Mouse (Mus musculus): ENCODE measurements around the gene Ccdc24. TPM values are rescaled to one million over a fixed set of nuclear protein-coding genes. Genes with fewer than 3 reads are reported as not detected.

Gene Ccdc24
- total RNA-seq (2023): not detected

DNA sequence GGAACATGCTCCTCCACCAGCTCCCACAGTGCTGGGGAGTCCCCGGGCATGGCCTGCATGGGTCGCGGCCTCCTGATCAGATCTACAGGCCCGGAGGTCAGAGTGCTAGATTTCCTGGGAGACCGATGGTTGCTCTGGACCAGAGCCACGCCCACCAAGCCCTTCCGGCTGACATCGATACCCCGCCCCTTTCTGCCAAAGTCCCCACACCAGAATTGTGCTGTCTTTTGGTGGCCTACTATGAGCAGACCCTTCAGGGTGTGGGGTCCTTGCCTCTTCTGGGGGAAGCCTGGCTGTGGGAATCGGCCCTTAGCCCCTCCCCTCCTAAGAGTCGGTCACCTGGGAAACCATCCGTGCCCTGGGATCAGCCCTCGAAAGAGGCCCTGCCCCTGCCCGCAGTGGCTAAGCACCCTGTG, at the start of gene Ccdc24:
Gene Ccdc24 (minus strand): TSS at position 87 of the 416 bp plus-strand sequence.

DNA sequence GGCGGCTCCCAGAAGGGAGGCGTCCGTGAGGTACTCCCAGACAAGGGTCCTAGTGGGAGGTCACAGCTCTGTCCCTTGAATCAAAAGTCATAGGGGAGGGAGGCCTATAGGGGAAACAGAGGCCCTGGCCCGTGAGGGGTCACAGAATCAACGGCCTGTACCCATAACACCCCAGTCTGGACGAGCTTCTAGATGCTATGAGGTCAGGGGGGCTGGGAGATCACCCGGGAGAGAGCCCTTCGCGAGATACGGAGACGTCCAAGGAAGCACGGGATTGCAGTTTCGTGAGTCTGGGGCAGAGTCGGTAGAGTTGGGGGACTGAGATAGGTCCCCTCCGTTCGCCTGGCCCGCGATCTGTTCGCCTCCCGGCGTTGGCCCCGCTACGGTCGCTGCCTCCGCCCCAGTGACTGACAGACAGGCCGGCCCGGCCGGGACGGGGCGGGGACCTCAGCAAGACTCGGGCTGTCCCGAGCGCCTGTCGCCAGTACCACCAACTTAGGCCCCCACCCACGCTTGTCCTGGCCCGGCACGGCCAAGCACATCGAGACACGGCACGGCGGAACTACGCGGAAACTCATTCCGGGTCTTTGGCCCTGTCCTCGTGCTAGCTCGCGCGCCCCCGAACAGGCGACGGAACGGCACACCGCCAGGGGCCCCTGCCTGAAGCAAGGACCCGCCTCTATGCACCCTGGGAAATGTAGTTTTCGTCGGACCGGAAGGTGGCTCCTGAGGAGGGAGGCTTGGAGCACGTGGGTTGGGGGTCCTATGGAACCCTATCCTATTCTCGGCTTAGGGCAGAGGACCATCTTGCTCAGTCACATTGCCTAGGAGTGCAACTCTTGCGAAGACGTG, 42.5 kb upstream of the Ccdc24 start, which contains the start of gene Ipo13:
Gene Ipo13 (minus strand): TSS at position 409 of the 852 bp plus-strand sequence.

DNA sequence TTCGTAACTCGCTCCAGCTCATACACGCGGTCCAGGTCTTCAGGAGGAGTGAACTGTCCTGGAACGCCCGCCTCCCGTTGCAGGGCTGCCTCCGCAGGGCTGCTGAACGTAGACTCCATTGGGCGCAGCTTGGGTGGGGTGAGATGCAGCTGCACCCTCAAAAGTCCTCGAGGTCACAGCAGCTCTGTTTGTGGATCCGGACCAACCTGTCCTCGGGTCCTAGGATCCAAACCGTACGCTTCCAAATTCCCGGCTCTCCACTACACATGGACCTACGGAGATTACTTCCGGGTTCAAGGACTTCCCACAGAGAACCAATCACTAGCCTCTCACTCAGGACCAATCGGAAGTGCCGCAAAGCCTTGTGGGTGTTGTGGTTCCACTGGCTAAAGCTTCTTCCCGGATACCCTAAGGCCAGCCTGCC, 19.4 kb upstream of the Ccdc24 start, which contains the start of gene Dph2:
Gene Dph2 (minus strand): TSS at position 295 of the 424 bp plus-strand sequence.

DNA sequence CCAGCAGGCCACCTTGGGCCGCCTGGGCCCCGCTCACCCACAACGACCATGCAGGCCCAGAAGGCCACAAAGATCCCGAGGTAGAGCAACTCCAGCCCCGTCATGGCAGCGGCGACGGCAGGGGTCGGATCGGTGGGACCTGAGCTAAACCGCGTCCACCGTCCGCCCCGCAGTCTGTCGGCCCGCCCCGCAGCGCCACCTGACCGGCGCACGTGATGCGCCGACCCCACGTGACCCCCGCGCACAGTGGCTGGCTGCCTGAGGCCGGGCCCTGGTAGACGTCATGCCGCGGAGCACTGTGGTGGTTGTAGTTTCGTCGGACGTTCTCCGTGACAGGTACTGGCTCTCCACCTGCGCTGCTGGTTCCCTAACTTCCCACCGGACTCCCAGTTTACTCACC, 14.8 kb upstream of the Ccdc24 start, which contains the start of gene Atp6v0b:
Gene Atp6v0b (minus strand): TSS at position 201 of the 400 bp plus-strand sequence.

DNA sequence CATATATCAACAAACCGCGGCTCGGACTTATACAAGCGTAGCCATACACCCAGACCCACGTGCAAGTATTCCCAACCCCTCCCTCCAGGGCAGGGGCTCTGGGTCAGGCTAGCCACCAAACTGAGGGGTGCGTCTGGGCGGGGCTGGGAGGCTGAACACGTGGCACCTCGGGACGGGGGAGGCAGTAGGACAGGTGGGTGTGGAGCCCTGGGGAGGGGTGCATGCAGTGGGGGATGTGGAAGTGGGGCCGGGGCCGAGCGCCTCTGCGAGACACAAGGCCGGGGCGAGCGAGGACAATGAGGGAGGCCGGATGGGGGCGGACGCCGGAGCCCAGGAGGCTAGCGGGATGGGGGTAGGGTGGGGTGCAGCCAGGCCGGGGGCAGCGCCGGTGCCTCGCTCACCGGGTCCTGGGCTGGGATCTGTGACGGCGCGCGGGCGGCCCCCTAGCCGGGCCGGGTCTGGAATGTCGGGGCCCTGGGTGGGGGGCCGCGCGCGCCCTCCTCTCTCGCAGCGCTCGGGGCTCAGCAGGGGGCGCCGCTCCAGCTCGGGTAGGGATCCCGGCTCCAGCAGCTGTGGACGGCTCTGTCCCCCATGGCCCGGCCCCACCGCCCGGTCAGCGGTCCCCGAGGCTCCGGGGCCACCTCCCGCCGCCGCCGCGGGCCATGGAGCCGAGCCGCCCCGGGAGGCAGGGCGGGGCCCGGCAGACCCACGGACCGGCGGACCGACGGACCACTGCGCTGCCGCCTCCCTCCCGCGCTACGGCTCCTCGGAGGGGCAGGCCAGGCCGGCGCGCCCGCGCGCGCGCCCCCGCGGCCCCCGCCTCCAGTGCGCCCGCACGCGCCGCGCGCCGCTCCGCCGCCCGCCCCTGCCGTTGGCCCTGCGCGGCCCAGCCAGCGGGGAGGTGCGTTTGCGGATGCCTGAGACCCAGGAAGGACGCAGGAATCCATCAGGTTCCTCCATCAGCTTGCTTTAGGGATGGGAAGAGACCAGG, 10.6 kb upstream of the Ccdc24 start, which contains the start of gene B4galt2:
Gene B4galt2 (minus strand): TSS at position 787 of the 991 bp plus-strand sequence.

DNA sequence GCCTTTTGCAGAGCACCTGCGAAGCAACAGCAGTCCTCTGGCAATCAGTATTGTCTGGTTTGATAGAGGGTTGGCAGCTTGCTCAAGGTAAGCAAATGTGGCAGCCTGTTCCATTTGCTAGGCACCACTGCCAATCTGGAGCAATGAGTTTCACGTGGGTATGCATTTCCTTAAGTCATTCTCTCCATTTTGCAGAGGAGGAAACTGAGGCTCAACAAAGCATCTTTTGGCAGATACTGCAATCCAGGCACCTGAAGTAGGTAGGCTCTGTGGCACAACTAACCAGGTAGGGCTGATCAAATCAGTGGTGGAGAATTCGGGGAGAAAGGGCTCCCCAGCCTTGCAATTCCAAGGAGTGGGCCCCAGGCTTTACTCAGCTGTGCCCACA, 37.9 kb downstream of the Ccdc24 start, which contains the start of gene Slc6a9:
Gene Slc6a9 (plus strand): TSS at position 50 of the 388 bp plus-strand sequence.

Other genes starting within 250 kb of the Ccdc24 start
- 23.9 TPM for gene Dmap1, start 190.3 kb downstream of the Ccdc24 start, total RNA-seq (2023)
- gene Gm12845, start 148.1 kb downstream of the Ccdc24 start, total RNA-seq (2023): not detected
- not detected for gene Klf17, start 106.9 kb downstream of the Ccdc24 start, total RNA-seq (2023)
- gene Slc6a9, start 38.1 kb downstream of the Ccdc24 start, total RNA-seq (2023): 2.2 TPM
- not detected for gene B4galt2, start 10.9 kb upstream of the Ccdc24 start, total RNA-seq (2023)
- 114 TPM for gene Atp6v0b, start 14.8 kb upstream of the Ccdc24 start, total RNA-seq (2023)
- 11.2 TPM for gene Dph2, start 19.5 kb upstream of the Ccdc24 start, total RNA-seq (2023)
- gene Ipo13, start 42.4 kb upstream of the Ccdc24 start, total RNA-seq (2023): 35.7 TPM
- gene Artn, start 57.2 kb upstream of the Ccdc24 start, total RNA-seq (2023): 0.38 TPM

All from CD4-positive naive resting alpha-beta T cell, adult 57 days (primary cell).